Mouse (Mus musculus) T-helper 1 cell (primary cell): ENCODE data around the gene L1cam.

Source experiments
- in situ Hi-C: fragments of 300-600 bp; cut with MboI, MseI; formaldehyde crosslinking; loops from one replicate; pipeline ENCODE4 v1.15.1; 2025; ENCODE audit warnings: high pct_unique_total_duplicates

L1cam gene

DNA sequence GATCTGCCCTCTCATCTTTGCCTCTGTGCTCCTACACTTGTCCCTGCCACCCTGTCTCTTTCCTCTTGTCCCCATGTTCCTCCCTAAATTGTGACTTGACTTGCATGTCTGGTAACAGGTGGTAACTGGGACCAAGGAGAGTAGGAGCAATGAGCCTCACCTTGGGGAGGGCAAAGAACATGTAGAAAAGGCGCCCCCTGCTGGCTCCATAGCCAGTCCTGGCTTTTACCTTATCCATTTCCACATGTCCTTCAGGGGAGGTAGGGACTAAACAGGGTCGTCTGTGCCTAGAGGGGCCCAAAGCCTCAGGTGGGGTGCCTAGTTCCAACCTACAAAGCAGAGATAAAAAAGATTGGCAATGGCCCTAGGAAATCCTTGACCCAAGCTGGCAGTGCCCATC is at the start of gene L1cam:
L1cam (minus strand) TSS at position 387 of the 400 bp plus-strand sequence.
- in situ Hi-C loops = loop anchor here (5.0 kb wide), 1 partner anchor 103 kb away; no protein-coding TSS in a partner anchor

DNA sequence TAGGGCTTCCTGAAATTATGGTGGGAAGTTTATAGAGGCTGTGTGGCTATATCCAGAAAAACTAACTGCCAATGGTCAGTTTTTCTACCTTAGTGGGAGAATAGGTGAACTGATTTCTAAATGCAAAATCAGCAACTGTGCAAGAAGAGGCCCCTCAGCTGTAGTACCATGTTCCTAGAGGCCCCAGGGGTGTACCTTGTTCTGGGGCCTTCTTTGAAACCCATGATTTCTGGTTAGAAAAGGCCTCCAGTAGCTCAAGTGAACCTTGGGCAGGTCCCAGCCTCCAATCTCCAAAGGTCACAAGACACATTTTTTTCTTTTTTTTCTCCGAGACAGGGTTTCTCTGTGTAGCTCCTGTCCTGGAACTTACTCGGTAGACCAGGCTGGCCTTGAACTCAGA is 46.4 kb upstream of the L1cam start:
- in situ Hi-C loops = loop anchor here (10.0 kb wide), 1 partner anchor 377 kb away; no protein-coding TSS in a partner anchor

DNA sequence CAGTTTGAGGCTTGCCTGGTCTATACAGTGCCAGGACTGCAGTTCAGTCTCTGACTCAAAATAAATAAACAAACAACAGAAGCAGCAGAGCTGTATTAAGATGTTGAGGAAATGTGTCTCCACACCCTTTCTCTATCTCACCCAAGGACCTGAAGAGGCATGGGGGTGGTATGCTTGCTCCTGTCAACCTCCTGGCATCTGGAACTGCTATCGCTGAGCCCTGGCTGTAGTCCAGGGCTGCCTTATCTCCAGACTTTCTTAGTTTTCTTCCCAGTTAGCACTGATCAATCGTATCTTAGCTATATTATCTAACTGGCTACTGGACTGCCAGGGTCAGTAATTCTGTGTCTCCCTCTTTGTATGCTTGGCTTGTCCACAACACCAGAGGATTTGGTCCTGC is 46.0 kb upstream of the L1cam start:
- in situ Hi-C loops = loop anchor here (10.0 kb wide), 1 partner anchor 377 kb away; no protein-coding TSS in a partner anchor

DNA sequence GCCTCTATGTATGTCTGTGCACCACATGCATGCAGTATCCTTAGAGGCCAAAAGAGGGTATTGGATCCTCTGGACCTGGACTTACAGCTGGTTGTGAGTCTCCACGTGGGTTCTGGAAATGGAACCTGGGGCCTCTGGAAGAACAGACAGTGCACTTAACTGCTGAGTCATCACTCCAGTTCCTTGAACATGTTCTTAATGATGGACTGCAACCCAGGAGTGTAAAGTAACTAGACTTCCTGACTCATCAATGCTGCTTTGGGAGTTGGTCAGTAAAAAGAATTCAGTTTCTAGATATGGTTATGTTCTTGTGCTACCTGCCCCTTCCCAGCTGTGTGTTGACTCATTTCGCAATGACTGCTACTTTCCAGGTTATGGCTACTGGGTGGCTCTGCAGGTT is 36.0 kb upstream of the L1cam start:
- in situ Hi-C loops = no loop called here

DNA sequence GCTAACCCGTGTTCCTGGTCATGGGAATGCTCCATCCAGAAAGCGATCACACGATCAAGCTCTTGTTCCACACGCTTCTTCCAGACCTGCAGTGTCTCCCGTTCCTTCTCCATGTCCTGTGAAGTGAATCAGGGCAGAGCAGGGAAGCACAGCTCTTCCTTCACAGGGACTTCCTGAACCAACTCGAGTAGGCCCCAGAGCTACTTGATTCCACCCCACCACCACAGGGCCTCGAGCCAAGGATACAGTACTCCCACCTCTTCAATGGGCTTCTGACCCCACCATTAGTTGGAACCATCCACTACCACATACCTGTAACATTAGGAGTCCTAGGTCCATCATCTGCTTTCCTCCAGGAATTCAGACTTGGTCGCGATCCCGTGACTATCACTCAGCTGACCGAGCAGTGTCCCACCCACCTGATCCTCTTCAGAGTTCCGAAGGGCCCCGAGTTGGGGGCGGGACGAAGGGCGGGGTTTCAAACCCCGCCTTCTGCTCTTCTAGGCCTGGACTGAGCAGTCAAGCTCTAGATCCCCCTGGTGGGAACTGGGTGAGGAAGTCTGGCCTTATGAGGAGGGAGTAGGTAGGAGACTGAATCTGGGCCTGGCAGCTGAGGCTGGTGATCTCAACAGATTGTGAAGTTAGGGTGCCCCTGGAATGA is 34.6 kb upstream of the L1cam start, which contains the start of gene Renbp:
Renbp (minus strand) TSS at position 449 of the 661 bp plus-strand sequence.
- in situ Hi-C loops = no loop called here

DNA sequence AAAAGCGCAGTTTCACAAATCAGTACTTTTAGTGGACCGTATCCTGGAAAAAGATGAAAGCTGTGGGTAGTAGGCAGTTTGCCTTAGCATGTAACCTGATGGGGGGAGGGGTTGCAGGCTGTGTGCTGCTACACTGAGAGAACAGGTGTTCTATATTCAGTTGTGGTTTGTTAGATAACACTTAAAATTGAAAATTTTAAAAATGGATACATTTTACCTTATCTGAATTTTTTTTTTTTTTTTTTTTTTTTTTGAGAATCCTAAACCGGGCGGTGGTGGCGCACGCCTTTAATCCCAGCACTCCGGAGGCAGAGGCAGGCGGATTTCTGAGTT is 26.6 kb upstream of the L1cam start:
- in situ Hi-C loops = loop anchor here (25.0 kb wide), 1 partner anchor 1190 kb away; no protein-coding TSS in a partner anchor

DNA sequence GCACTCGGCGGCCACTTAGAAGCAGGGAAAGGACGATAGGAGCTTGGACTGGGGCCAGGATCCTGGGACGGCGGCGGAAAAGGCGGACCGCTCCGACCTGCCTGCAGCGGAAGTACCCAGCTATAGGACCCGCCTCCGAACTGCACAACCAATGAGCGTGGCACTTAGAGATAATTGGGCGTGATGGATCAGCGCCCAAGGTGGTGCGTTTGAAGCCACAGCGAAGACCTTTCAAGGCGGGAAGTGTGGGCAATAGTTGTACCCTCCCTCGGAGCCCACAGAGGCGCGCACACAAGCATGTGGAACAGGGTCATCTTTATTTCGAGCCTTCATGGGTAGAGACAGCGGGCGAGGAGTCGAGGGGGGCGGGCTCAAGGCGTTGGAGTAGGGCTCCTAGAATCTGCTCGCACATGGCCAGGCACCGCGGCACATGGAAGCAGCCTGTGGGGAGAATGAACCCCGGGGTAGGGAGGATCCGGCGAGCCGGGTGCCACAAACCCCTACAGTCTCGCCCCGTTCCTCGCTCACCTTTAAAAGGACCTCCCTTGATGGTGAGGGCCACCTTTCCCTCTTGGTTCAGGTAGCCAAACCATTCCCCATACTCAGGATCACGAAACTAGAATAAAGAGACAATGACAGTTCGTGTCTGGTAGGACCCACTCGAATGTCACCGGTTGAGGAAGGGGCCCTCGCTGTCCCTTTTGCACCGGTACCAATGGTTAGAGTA is 26.1 kb upstream of the L1cam start, which contains the start of the genes Arhgap4 and Naa10:
Arhgap4 (minus strand) TSS at position 48 of the 727 bp plus-strand sequence.
Naa10 (minus strand) TSS at position 122 of the 727 bp plus-strand sequence.
- in situ Hi-C loops = loop anchor here (25.0 kb wide), 1 partner anchor 1190 kb away; no protein-coding TSS in a partner anchor

DNA sequence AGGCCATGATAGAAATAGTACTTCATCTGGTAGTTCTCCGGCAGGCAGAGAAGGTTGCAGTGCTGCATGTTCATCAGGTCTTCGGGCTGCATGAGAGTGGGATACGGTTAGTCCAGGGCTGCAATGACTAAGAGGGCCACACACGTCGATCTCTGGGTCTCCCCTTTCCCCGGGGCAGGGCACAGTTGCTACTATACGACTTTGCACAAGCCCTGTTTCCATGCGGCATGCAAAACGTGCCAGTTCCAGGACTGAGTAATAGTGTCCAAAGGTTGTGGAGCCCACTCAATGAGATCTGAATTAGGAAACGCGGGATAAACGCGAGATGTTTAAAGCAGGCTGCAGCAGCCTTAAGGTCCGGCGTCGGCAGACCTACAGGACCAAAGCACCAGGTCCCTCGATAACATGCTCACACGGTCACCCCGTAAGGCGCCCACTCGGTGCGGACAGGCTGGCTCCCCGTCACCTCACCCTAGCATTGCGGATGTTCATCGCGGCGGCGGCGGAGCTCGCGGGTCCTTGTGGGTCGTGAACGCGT is 25.4 kb upstream of the L1cam start:
- in situ Hi-C loops = loop anchor here (25.0 kb wide), 1 partner anchor 1191 kb away; no protein-coding TSS in a partner anchor

DNA sequence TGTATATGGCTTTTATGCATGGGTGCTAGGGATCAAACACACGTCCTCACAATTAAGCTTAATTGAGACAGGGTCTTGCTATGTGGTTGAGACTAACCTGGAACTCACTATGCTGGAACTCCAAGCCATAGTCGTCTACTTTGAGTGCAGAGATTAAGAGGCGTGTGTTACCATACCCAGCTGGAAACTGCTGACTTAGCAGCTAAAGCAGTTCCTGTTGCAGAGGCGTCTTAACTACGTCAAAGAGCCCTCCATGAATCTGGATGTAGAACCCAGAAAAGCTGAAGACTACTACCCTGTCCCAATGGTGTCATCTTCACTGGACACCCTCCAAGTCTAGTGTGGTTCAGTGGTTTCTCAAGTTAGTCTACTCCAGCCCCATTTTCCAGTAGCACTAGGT is 22.7 kb upstream of the L1cam start:
- in situ Hi-C loops = loop anchor here (25.0 kb wide), 1 partner anchor 1194 kb away; no protein-coding TSS in a partner anchor

DNA sequence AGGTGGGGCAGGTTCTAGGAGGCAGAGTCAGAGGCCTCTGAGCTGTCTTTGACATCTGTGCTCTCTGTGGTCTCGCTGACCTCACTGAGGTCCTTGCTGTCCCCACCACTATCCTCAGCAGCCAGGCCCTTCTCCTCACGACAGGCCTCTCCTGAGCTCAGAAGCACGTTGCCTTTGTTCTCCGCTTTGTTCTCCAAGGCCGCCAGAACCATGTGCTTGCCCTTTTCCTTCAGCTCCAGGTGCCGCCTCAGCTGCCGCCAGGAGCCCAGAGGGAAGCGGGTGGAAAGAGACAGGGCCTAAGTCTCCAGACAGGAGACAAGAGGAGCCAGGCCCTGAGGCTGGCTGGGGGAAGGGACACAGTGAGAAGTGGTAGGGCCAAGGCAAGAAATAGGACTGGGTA is 21.0 kb upstream of the L1cam start:
- in situ Hi-C loops = loop anchor here (25.0 kb wide), 1 partner anchor 1195 kb away; no protein-coding TSS in a partner anchor

DNA sequence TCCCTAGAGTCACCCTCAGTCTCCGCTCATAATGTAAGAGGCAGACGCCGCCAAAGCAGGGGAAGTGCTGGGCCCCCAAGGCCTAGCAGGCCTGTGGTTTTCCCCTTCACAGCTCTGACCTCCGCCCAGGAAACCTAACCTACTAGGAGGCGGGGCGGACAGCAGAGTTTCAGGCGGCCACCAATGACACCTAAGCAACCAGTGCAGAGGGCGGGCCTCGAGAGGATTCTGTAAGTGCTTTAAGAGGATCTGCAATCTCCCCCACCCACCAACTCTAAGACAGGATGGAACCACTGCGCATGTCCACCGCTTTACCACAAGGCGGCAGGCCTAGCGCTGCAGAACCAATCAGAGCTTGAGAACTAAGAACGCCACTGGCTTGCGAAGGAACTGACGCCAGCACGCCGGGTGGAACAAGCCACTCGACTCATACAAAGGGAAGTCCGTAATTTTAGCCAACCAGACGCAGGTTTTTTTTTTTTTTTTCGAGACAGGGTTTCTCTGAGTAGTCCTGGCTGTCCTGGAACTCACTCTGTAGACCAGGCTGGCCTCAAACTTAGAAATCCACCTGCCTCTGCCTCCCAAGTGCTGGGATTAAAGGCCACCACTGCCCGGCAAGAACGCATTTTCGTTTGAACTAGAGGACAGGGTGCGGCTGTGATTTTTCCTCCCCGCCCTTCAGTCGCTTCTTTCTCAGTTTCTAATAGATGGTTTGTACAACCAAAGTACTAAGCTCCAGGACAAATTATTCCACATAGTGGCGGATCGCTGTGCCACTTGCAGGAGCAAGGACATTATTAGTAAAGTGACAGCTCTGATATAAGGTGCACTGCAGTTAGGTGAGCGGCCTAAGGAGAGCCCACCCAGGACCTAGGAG is 19.2 kb upstream of the L1cam start:
- in situ Hi-C loops = loop anchor here (25.0 kb wide), 1 partner anchor 1197 kb away; no protein-coding TSS in a partner anchor

DNA sequence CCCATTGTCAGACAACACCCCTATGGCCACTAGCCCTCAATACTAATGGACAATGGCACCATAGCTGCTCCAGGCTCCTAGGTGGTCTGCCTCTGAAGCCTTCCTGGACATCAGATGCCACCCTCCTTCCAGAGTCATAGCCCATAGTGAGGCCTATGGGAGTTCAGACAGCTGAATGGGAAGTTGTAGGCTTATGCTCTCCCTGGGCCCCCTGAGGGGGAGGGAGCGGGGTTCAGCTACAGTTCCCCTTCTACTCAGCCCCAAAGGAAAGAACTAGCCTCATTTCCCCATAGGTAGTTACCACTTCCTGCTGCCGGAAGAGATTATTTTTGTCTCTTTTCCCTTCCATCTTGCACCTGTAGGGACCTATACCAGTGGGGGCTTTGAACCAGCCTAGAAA is 15.7 kb upstream of the L1cam start:
- in situ Hi-C loops = loop anchor here (25.0 kb wide), 1 partner anchor 1201 kb away; no protein-coding TSS in a partner anchor

DNA sequence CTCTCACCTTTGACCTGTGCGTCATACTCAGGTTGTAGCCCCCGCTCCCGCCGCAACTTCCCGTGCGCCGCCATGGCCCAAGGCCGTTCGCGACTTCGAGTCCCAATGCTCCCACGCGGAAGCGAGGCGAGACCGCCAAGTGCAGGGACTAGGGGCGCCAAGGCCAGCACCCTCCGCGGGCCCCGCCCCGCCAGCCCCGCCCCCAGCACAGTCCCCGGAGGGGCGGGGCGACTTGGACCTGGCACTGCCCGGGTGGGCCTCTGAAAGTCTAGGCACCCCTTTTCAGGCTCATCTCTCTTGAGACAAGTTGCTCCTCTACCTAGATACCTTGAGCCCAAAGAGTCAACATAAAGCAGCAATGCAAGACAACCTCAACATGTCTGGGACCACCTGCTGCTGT is 15.3 kb upstream of the L1cam start:
- in situ Hi-C loops = loop anchor here (25.0 kb wide), 1 partner anchor 1201 kb away; no protein-coding TSS in a partner anchor

DNA sequence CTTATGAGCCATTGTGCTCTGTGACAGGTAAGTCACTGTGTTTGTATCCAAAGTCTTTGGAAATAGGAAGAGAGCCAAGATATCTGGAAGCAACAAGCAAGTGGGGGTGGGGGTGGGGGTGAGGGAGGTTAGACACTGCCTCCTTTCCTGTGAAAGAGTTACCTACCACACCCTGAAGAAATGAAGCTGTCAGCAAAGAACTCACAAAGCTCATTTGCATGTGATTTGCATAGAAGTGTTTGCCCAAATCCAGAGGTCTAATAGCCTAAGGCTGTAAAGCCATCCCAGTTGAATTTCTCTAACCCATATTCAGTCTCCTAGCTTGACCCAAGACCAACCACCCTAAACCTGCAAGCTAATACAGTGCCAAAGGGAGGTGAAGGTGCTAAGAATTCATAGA is 14.5 kb upstream of the L1cam start:
- in situ Hi-C loops = loop anchor here (25.0 kb wide), 1 partner anchor 1202 kb away; no protein-coding TSS in a partner anchor

DNA sequence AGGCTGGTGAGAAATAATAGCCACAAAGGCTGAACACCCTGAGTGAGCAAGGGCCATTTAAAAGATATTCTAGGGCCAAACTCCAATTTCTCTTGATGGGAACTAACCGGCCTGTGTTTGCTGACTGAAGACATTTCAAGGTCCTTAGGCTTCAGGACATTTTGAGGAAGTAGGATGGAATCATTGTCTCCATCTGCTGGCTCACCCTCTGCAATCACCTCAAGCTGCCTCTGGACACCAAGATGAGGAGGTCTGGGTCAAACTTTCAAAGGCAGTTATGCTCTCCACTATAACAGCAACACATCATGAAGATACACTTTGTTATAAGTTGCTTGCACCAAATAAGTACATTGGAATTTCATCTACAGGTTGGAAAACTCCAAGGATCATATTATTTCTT is 14.1 kb upstream of the L1cam start:
- in situ Hi-C loops = loop anchor here (25.0 kb wide), 1 partner anchor 1202 kb away; no protein-coding TSS in a partner anchor

DNA sequence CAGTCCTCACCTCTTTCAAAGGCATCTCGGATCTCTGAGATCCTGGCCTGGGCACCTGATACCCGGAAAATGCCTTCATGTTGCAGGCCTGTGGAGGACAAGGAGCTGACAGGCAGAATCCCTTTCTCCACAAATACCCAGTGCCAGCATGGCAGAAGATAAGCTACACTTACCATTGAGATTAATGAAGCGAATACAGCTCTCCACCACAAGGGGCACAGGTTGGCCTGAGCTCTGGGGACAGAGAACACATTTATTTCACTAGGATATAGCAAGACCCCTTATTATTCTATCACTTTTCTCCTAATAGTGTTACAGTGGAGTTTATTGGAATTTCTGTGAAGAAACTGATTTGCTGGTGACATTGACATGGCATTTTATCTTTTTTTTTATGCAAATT is 2.1 kb upstream of the L1cam start:
- in situ Hi-C loops = loop anchor here (5.0 kb wide), 1 partner anchor 106 kb away; no protein-coding TSS in a partner anchor

DNA sequence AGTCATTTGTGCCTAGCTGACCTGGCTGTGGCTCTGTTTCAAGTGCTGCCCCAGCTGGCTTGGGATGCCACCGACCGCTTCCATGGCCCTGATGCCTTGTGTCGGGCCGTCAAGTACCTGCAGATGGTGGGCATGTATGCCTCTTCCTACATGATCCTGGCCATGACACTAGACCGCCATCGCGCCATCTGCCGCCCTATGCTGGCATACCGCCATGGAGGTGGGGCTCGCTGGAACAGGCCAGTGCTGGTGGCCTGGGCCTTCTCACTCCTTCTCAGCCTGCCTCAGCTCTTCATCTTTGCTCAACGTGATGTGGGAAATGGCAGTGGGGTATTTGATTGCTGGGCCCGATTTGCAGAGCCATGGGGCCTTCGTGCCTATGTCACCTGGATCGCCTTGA is 3.1 kb downstream of the L1cam start:
- in situ Hi-C loops = no loop called here

DNA sequence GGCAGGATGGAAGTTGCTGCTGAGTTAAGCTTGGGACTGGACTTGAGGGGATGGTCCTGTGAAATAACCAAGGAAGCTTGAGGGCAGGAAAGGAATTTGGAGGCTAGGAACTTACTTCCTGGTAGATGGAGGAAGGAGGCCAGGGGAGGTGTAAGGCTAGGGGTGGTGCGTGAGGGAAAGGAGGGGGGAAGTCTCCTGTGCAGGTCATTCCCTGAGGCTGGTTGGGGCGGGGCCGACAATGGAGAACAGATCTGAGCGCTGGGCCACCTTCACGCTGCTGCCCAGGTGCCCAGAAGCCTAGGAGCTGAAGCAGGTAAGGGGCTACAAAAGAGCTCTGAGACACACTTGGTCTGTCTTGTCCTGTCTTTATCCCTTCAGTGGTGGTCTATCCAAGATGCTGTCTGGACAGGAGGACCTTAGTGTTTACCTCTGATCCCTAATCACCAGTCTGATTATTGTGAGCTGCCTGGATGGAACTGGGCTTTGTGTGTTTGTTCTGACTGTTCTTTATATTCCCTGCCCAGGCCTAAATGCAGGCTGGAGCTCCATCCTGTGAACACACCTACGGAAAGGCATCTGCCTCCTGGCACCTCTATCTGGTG is 4.3 kb downstream of the L1cam start, which contains the start of gene Avpr2:
Avpr2 (plus strand) TSS at position 552 of the 602 bp plus-strand sequence.
- in situ Hi-C loops = no loop called here

DNA sequence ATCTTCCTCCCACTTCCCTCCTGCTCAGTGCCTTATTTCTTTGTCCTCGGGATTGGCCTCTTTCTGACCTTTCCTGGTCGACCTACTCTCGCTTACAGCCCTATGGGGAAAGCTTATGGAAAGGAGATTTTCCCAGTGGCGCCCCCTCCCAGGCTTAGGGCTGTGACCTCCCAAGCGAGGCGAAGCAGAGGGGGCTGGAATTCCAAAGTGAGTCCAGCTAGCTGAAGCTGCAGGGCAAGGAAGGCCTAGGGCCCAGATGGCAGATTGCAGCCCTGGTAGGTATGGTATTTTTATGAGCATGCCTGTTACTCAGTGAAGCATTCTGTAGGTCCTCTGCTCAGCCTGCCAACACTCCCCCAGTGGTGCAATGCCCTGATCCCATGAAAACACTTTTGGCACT is 14.4 kb downstream of the L1cam start:
- in situ Hi-C loops = no loop called here

DNA sequence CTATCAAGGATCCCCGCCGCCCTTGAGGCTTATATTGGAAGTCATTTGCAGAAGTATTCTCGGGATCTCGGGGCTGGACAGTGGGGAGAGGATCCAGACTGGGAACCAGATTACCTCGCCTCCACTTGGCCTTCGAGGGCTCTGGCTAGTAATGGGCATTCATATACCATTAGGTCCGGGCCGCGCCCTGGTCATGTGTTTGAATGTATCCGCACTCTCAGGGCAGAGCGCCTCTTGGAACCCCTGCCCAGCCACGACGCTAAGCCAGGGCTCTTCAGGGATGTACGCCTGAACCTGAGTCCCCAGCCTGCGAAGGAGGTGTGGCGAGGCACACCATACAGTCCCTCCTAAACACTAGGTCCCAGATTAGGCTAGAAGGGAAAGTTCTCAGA is 14.9 kb downstream of the L1cam start:
- in situ Hi-C loops = no loop called here
